Mouse (Mus musculus) brain, embryonic 14.5 days (tissue): ENCODE data around the gene Slc16a14. TPM values are rescaled to one million over a fixed set of nuclear protein-coding genes. Genes with fewer than 3 reads are reported as not detected.

Experiments used
- DNase-seq: peaks from one replicate; pipeline ENCODE4 v3.0.0-alpha.2; 2011; ENCODE audit warnings: low read depth
- CTCF ChIP-seq: fragments of 200-500 bp; IDR thresholded peaks from 2 replicates; pipeline ENCODE4 v1.5.1; 2012; ENCODE audit warnings: inconsistent platforms, mild to moderate bottlenecking, moderate library complexity, borderline replicate concordance; ENCODE audit not compliant: insufficient read depth, insufficient read length; ENCODE audit errors: extremely low read depth
- POLR2A ChIP-seq: fragments of 200-500 bp; IDR thresholded peaks from 2 replicates; pipeline ENCODE4 v1.6.1; 2012; ENCODE audit warnings: mild to moderate bottlenecking, inconsistent platforms, borderline replicate concordance; ENCODE audit not compliant: poor library complexity, insufficient read depth, insufficient read length, severe bottlenecking; ENCODE audit errors: extremely low read depth
- polyA plus RNA-seq: library from polyadenylated mRNA; depleted of rRNA; stranded (reverse); fragments of >200 nt; gene quantifications from 2 replicates; pipeline ENCODE4 v1.2.3, GENCODE M21; 2012; rRNA removed

The Slc16a14 gene
- polyA plus RNA-seq, 1 experiment = 10.9 TPM

GRCm38 (mm10) chr1:84877590-84877989 is 57.3 kb downstream of the Slc16a14 start:
- DNase-seq = no peak
- no peak for TF ChIP-seq CTCF
- TF ChIP-seq POLR2A = no peak

DNA sequence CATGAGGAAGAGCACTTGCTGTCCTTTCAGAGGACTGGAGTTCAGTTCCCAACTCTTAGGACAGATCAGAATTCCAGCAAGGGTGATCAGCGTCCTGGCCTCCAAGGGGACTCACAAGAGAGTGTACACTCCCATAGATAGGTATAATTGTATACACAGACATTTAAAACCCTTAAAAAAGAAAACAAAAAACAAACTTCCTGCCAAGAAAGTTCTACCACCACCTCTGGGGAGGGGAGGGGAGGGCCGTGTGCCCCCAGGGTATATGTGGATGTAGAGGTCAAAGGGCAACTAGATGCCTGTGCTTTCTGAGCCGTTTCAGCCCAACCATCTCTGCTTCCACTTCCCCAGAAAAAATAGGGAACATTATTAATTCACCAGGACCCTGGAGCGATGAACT is 62.0 kb downstream of the Slc16a14 start:
- DNase-seq = no peak
- no peak for TF ChIP-seq POLR2A
- TF ChIP-seq CTCF = no peak

DNA sequence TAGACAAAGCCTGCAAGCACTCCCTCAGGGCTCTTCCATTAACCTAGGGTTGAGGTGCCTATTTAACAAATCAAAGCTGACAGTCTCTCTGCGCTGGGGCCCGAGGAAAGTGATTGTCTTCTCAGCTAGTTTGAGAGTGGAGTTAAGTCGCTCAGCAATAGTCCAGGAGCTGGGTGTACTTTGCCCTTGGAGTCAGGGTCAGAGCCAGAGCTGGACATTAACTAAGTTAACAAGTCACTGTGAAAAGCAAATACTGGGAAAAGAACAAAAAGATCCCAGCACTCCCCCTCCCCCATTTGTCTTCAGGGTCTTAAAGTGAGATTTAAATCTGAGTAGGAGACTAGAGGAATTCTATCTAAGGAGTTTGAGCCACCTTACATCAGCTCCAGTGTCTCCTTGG is 62.8 kb downstream of the Slc16a14 start:
- TF ChIP-seq POLR2A (no peak), CTCF (no peak)
- no peak for DNase-seq

DNA sequence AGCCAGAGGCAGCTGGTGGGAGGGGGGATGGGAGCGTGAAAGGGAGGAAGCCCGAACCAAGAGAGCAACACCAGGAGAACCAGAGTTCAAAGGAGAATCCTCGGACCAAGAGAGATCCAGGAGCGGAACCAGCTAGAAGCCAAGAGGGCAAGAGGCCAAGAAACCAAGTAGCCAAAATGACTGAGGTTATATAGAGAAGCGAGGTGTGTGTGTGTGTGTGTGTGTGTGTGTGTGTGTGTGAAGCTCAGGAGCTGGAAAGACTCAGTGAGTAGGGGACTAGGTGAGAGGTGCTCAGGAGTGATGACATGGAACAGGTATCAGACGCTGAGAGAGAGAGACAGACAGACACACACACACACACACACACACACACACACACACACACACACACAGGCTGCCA is 63.8 kb downstream of the Slc16a14 start:
- no peak for DNase-seq
- no peak for TF ChIP-seq POLR2A
- TF ChIP-seq CTCF = no peak

- TF ChIP-seq POLR2A (no peak), CTCF (no peak)
- no peak for DNase-seq
These were observed 65.4 kb downstream of the Slc16a14 start for GRCm38 (mm10) chr1:84869498-84869897.

- no peak for DNase-seq
- no peak for TF ChIP-seq CTCF
- TF ChIP-seq POLR2A = no peak
These were observed 66.1 kb downstream of the Slc16a14 start for GRCm38 (mm10) chr1:84868841-84869240.

GRCm38 (mm10) chr1:84868311-84868710 is 66.6 kb downstream of the Slc16a14 start:
- no peak for DNase-seq
- TF ChIP-seq CTCF = no peak
- TF ChIP-seq POLR2A = no peak

DNA sequence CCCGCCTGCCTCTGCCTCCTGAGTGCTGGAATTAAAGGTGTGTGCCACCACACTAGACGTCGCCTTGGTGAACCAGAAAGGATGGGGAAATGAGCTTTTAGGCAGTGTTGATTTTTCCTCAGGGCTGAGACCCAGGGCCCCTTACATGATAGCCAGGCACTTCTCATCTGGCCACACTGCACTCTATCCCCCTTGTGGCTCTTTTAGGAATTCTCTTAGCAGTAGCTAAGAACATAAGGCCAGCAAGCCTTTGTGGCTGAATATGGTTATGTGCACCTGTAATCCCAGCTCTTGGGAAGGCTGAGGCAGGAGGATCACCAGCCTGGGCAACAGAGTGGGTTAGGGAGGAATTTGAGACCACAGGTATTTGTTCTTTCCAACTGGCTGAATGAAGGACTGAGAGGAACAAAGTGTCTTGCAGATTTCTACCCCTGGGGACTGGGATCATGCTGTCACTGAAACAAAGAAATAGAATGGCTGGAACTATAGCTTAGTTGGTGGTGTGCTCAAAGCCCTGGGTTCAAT is 68.2 kb downstream of the Slc16a14 start:
- no peak for DNase-seq

DNA sequence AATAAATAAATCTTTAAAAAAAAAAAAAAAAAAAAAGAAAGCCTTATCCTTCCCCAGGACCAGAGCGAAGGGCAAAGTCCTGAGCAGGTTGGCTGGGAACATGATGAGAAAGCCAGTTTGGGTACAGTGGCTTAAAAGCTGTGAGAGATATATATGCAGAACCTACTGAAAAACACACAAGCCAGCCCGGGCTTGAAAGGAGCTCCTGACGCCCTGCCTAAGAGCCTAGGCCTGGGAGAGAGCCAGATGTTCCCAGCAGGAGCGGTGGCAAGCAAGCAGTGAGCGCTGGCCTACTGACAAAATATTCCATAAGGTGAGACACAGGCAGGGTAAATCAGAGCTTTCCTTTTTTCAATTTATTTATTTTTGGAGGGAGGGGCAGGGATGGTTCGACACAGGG is 68.7 kb downstream of the Slc16a14 start:
- no peak for DNase-seq
- TF ChIP-seq CTCF (no peak), POLR2A (no peak)

More for the DNA sequence above, 68.2 kb downstream of the Slc16a14 start:
- TF ChIP-seq CTCF = no peak
- TF ChIP-seq POLR2A = no peak

GRCm38 (mm10) chr1:84864645-84865044 is 70.3 kb downstream of the Slc16a14 start:
- no peak for TF ChIP-seq CTCF
- no peak for TF ChIP-seq POLR2A
- no peak for DNase-seq

DNA sequence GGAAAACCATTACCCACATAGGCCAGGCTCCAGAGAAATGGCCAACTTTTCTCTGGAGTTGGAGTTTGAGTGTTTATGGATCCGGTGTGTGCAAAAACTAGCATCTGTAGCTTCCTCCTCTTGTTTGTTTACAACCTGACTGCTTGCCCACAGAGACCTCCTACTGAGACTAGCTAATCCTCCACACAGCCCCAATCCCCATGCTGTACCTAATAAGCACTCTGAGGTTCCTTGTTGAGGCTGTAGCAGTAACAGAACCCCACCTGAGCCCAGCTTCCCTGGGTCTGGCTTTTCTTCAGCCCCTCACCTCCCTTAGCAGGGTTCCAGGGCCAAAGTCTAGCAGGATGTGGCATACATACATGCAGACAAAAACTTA is 73.7 kb downstream of the Slc16a14 start:
- TF ChIP-seq CTCF (no peak), POLR2A (no peak)
- no peak for DNase-seq

GRCm38 (mm10) chr1:84860360-84861254 is 74.3 kb downstream of the Slc16a14 start:
- TF ChIP-seq POLR2A (no peak), CTCF (no peak)

DNA sequence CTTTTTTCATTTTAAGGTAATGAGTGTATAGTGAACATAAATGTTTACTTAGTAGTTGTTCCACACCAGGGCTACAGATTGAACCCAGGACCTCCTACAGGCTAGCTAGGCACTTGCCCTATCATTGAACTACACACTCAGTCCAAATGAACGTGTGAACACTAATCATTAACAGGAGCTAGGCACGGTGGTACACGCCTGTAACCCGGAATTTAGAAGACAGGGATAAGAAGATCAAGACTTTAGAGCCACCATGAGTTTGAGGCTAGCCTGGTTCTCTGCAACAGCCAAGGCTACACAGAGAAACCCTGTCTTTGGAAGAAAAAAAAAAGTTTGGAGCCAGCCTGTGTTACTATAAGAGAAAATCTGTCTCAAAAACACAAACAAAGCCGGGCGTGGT is 75.3 kb downstream of the Slc16a14 start:
- TF ChIP-seq CTCF (no peak), POLR2A (no peak)
- no peak for DNase-seq

More at GRCm38 (mm10) chr1:84860360-84861254, 74.3 kb downstream of the Slc16a14 start:
- no peak for DNase-seq

Other genes starting within 250 kb of the Slc16a14 start
- gene Dner, start 238.9 kb downstream of the Slc16a14 start, polyA plus RNA-seq = 150 and 215 TPM in 2 replicates
- 4.0 and 4.9 TPM in 2 replicates for gene Fbxo36, start 95.3 kb downstream of the Slc16a14 start, polyA plus RNA-seq
- 96.1 and 115 TPM in 2 replicates for gene Trip12, start 94.6 kb downstream of the Slc16a14 start, polyA plus RNA-seq
- not detected in 2 replicates for gene Gm10553, start 165.0 kb upstream of the Slc16a14 start, polyA plus RNA-seq
- gene A530032D15Rik, start 174.7 kb upstream of the Slc16a14 start, polyA plus RNA-seq = not detected in 2 replicates